Mouse (Mus musculus): ENCODE measurements around the gene Rap1gap.

Gene Rap1gap

GRCm38 (mm10) chr4:137744433-137744918 is 80.0 kb downstream of the Rap1gap start:
- no peak for DNase-seq (ENCODE audit: low spot score)

- DNase-seq (ENCODE audit: low spot score) = no peak
Measured at GRCm38 (mm10) chr4:137747091-137747490, 82.6 kb downstream of the Rap1gap start.

GRCm38 (mm10) chr4:137747590-137747989 is 83.1 kb downstream of the Rap1gap start:
- no peak for DNase-seq (ENCODE audit: low spot score)

GRCm38 (mm10) chr4:137748726-137749125 is 84.2 kb downstream of the Rap1gap start:
- no peak for DNase-seq (ENCODE audit: low spot score)

- no peak for DNase-seq (ENCODE audit: low spot score)
Measured at GRCm38 (mm10) chr4:137749680-137750079, 85.2 kb downstream of the Rap1gap start.

GRCm38 (mm10) chr4:137750121-137750520 is 85.6 kb downstream of the Rap1gap start:
- no peak for DNase-seq (ENCODE audit: low spot score)

GRCm38 (mm10) chr4:137751310-137751709 is 86.8 kb downstream of the Rap1gap start:
- peak; percentile 60 for DNase-seq (ENCODE audit: low spot score)

GRCm38 (mm10) chr4:137751717-137752116 is 87.2 kb downstream of the Rap1gap start:
- DNase-seq (ENCODE audit: low spot score) = no peak

GRCm38 (mm10) chr4:137752471-137752870 is 87.9 kb downstream of the Rap1gap start:
- DNase-seq (ENCODE audit: low spot score) = no peak

- no peak for DNase-seq (ENCODE audit: low spot score)
Measured at GRCm38 (mm10) chr4:137753199-137753598, 88.7 kb downstream of the Rap1gap start.

GRCm38 (mm10) chr4:137754446-137754845 is 89.9 kb downstream of the Rap1gap start:
- no peak for DNase-seq (ENCODE audit: low spot score)

GRCm38 (mm10) chr4:137762886-137763285 is 98.4 kb downstream of the Rap1gap start:
- DNase-seq (ENCODE audit: low spot score) = no peak

GRCm38 (mm10) chr4:137763920-137764495 is 99.5 kb downstream of the Rap1gap start:
- no peak for DNase-seq (ENCODE audit: low spot score)

- DNase-seq (ENCODE audit: low spot score) = no peak
Measured at GRCm38 (mm10) chr4:137764621-137765020, 100.1 kb downstream of the Rap1gap start.

- no peak for DNase-seq (ENCODE audit: low spot score)
Measured at GRCm38 (mm10) chr4:137765554-137765971, 101.0 kb downstream of the Rap1gap start.

GRCm38 (mm10) chr4:137766365-137766764 is 101.8 kb downstream of the Rap1gap start:
- no peak for DNase-seq (ENCODE audit: low spot score)

- no peak for DNase-seq (ENCODE audit: low spot score)
Measured at GRCm38 (mm10) chr4:137768381-137768780, 103.9 kb downstream of the Rap1gap start.

GRCm38 (mm10) chr4:137768831-137769230 is 104.3 kb downstream of the Rap1gap start:
- no peak for DNase-seq (ENCODE audit: low spot score)

GRCm38 (mm10) chr4:137769635-137770034 is 105.1 kb downstream of the Rap1gap start:
- DNase-seq (ENCODE audit: low spot score) = no peak

GRCm38 (mm10) chr4:137770901-137771612 is 106.5 kb downstream of the Rap1gap start:
- no peak for DNase-seq (ENCODE audit: low spot score)

GRCm38 (mm10) chr4:137771749-137772148 is 107.2 kb downstream of the Rap1gap start:
- DNase-seq (ENCODE audit: low spot score) = no peak

- no peak for DNase-seq (ENCODE audit: low spot score)
Measured at GRCm38 (mm10) chr4:137772438-137773056, 108.0 kb downstream of the Rap1gap start.

GRCm38 (mm10) chr4:137773369-137773899 is 108.9 kb downstream of the Rap1gap start:
- no peak for DNase-seq (ENCODE audit: low spot score)

Data from spleen, adult 12 weeks (tissue).